Mouse (Mus musculus) midbrain, postnatal 0 days (tissue): ENCODE measurements around the gene Lrrc23. TPM values are rescaled to one million over a fixed set of nuclear protein-coding genes. Genes with fewer than 3 reads are reported as not detected.

Experiments used
- ATAC-seq: fragments of 200-750 bp; cut with Nextera tagmentation; 2 replicates; pipeline ENCODE4 v1.8.0; 2017; ENCODE audit warnings: moderate number of reproducible peaks, mild to moderate bottlenecking, moderate TSS enrichment, moderate library complexity; ENCODE audit not compliant: low FRiP score
- DNase-seq: peaks from one replicate; pipeline ENCODE4 v3.0.0-alpha.2; 2015; ENCODE audit warnings: low spot score
- H3K27ac ChIP-seq: fragments of 300-500 bp; sonication (generic); 2 replicates; pipeline ENCODE4 v1.5.1; 2014; ENCODE audit warnings: low read depth, mild to moderate bottlenecking, low read length, mixed read lengths
- H3K27me3 ChIP-seq: fragments of 300-500 bp; sonication (generic); 2 replicates; pipeline ENCODE4 v1.6.1; 2014; ENCODE audit warnings: low read length, control low read depth, mixed read lengths; ENCODE audit not compliant: insufficient read depth
- H3K36me3 ChIP-seq: fragments of 300-500 bp; sonication (generic); 2 replicates; pipeline ENCODE4 v1.6.1; 2014; ENCODE audit warnings: low read length, control low read depth, mixed read lengths; ENCODE audit not compliant: insufficient read depth
- H3K4me1 ChIP-seq: fragments of 300-500 bp; sonication (generic); 2 replicates; pipeline ENCODE4 v1.6.1; 2014; ENCODE audit warnings: mild to moderate bottlenecking, control low read depth, antibody characterized with exemption, low read length, mixed read lengths; ENCODE audit not compliant: insufficient read depth
- H3K4me2 ChIP-seq: fragments of 300-500 bp; sonication (generic); 2 replicates; pipeline ENCODE4 v1.6.1; 2014; ENCODE audit warnings: low read depth, mild to moderate bottlenecking, low read length, mixed read lengths; ENCODE audit not compliant: poor library complexity, severe bottlenecking
- H3K4me3 ChIP-seq: fragments of 300-500 bp; sonication (generic); 2 replicates; pipeline ENCODE4 v1.5.1; 2014; ENCODE audit warnings: low read depth, mild to moderate bottlenecking, low read length, moderate library complexity
- H3K9ac ChIP-seq: fragments of 300-500 bp; sonication (generic); replicated peaks from 2 replicates; pipeline ENCODE4 v1.6.1; 2014; ENCODE audit warnings: mild to moderate bottlenecking, low read length, moderate library complexity, mixed read lengths; ENCODE audit not compliant: poor library complexity, severe bottlenecking
- H3K9me3 ChIP-seq: fragments of 300-500 bp; sonication (generic); 2 replicates; pipeline ENCODE4 v1.6.1; 2016; ENCODE audit warnings: low read length, control low read depth
- CTCF ChIP-seq: IDR thresholded peaks from 2 replicates; pipeline ENCODE4 v1.5.1; 2016; ENCODE audit warnings: antibody characterized with exemption, mild to moderate bottlenecking
- WGBS: fragments of 180-500 bp; shearing (Covaris S2); extraction: QIAGEN DNeasy Blood & Tissue Kit; methylation state at CpG from one replicate; pipeline ENCODE4 v1.1.7; 2014; 5-methylcytosine and 5-hydroxymethylcytosine counted together
- polyA plus RNA-seq: library from polyadenylated mRNA; unstranded; fragments of >200 nt; fragmentation: Nextera tagmentation; extraction: Ambion mirVana; gene quantifications from 2 replicates; pipeline ENCODE4 v1.2.1, GENCODE M21; 2015
- total RNA-seq: library from RNA; depleted of rRNA; stranded (reverse); fragments of >200 nt; gene quantifications from 2 replicates; pipeline ENCODE4 v1.2.3, GENCODE M21; 2014

The Lrrc23 gene
- total and polyA plus RNA-seq, 2 experiments from 2014 or later: 9.0 to 12.8 TPM

DNA sequence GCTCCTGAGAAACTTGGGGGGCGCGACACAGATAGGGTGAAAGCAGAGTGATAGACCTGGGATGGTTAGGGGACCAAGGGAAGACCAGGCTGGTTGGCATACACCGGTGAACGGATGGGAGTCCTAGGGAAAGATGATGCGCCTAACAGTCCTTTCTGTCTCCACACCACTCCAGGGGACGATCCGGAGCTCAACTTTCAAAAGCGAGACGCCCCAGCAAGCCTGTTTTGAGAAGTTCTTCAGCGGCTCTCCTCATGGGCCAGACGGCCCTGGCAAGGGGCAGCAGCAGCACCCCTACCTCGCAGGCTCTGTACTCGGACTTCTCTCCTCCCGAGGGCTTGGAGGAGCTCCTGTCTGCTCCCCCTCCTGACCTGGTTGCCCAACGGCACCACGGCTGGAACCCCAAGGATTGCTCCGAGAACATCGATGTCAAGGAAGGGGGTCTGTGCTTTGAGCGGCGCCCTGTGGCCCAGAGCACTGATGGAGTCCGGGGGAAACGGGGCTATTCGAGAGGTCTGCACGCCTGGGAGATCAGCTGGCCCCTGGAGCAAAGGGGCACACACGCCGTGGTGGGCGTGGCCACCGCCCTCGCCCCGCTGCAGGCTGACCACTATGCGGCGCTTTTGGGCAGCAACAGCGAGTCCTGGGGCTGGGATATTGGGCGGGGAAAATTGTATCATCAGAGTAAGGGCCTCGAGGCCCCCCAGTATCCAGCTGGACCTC is 29.7 kb upstream of the Lrrc23 start:
- no peaks in the 10 kb centered on the region for H3K9me3 ChIP-seq
- peaks cover 10% of the 10 kb centered on the region; the same call in 1 of the 2 replicates for H3K4me1 ChIP-seq

DNA sequence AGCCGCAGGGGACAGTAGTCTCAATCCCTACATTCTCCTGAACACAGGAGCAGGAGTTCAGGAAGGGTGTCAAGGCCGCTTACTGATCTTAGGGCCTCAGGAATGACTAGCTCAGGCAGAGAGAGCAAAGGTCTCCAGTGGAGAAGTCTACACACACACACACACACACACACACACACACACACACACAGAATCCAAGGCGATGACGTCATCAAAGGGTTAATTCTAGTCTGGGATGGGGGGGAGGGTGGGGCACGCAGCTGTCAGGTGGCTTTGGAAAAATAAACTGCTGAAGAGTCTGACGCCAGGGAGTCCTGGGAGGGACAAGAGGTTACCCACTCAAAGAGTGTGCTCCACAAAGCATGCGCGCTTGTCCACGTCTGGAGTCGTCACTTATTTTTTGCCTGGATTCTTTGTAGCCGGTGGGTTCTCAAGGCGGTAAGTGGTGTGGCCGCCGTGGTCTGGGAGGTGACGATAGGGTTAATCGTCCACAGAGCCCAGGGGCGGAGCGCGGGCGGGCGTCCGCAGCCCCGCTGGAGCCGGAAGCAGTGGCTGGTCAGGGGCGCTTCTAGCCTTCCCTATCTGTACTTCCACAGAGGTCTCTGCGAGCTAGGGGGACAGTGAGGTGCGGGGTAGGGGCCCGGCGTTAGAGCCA is 29.0 kb upstream of the Lrrc23 start, which contains the start of gene Spsb2:
Gene Spsb2 (plus strand): TSS at position 304 of the 655 bp plus-strand sequence.
- Histone ChIP-seq H3K27me3 (no peaks in the 10 kb centered on the region), H3K4me2 (peak within 1 kb of the TSS; percentile 69), H3K36me3 (0 out of 2 replicates have a peak, but pooled peaks cover 10% of the 10 kb centered on the region), H3K9ac (peak within 1 kb of the TSS; percentile 54), H3K27ac (peak within 1 kb of the TSS; percentile 69), H3K4me1 (peaks cover 9% of the 10 kb centered on the region; the same call in 1 of the 2 replicates), H3K4me3 (peak within 1 kb of the TSS; percentile 43), H3K9me3 (no peaks in the 10 kb centered on the region)
- peak; percentile 58 for DNase-seq
- peak; percentile 8; the same call in 1 of the 2 replicates for ATAC-seq
- WGBS: 4% methylated on average over 29 of the region's 29 CpGs
- no peak for TF ChIP-seq CTCF

More for the DNA sequence above, 29.7 kb upstream of the Lrrc23 start:
- DNase-seq (peak; percentile 83), ATAC-seq (no peak)
- peak overlapping the region; percentile 43 for H3K4me3 ChIP-seq
- H3K36me3 ChIP-seq: 0 out of 2 replicates have a peak, but pooled peaks cover 10% of the 10 kb centered on the region
- peak overlapping the region; percentile 69 for H3K4me2 ChIP-seq
- H3K27me3 ChIP-seq: no peaks in the 10 kb centered on the region
- peak; percentile 79 for TF ChIP-seq CTCF
- peak overlapping the region; percentile 54 for H3K9ac ChIP-seq
- WGBS: under 1% methylated on average over 32 of the region's 35 CpGs
- H3K27ac ChIP-seq: peak overlapping the region; percentile 69

DNA sequence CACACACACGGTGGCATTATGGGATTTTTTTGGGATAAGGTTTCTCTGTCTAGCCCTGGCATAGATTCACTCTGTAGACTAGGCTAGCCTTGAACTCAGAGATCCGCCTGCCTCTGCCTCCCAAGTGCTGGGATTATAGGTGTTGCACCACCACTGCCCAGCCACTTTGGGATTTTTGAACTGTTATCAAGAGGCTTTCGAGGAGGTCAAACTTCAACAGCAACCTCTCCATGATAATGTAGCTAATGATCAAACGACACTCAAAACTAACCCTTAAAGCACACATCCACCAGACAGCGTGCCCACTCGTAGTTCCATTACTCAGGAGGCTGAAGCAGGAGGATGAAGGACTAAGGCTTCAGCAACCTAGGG is 28.4 kb upstream of the Lrrc23 start:
- Histone ChIP-seq H3K9ac (no peak overlapping the region), H3K27ac (no peak overlapping the region), H3K27me3 (no peaks in the 10 kb centered on the region), H3K4me3 (peak overlapping the region; percentile 43), H3K4me1 (peaks cover 9% of the 10 kb centered on the region; the same call in 1 of the 2 replicates), H3K36me3 (0 out of 2 replicates have a peak, but pooled peaks cover 10% of the 10 kb centered on the region), H3K9me3 (no peaks in the 10 kb centered on the region), H3K4me2 (peak overlapping the region; percentile 69)
- no peak for DNase-seq
- WGBS: 89% methylated on average over 6 of the region's 6 CpGs
- ATAC-seq: no peak
- TF ChIP-seq CTCF: no peak

DNA sequence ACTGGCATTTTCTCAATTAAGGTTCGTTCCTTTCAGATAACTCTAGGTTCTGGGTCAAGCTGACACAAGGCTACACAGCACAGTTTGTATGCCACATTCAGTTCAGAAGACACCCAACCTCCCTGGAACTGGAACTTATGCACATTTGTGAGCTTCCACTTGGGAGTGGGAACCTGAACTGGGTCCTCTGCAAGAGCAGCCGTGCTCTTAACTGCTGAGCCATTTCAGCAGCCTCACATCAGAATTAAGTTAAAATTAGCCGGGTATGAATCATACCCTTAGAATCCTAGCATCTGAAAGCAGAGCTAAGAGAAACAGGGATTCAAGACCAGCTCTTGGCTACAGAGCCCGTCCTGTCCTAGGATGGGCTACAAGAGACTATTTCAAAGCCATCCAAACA is 27.8 kb upstream of the Lrrc23 start:
- WGBS: 91% methylated on average over 4 of the region's 4 CpGs
- no peak overlapping the region for H3K9ac ChIP-seq
- ATAC-seq: no peak
- H3K4me3 ChIP-seq: no peak overlapping the region
- no peak for DNase-seq
- no peak overlapping the region for H3K27ac ChIP-seq
- H3K4me1 ChIP-seq: peaks cover 6% of the 10 kb centered on the region; the same call in 1 of the 2 replicates
- no peaks in the 10 kb centered on the region for H3K27me3 ChIP-seq
- H3K9me3 ChIP-seq: no peaks in the 10 kb centered on the region
- TF ChIP-seq CTCF: no peak
- 0 out of 2 replicates have a peak, but pooled peaks cover 10% of the 10 kb centered on the region for H3K36me3 ChIP-seq
- no peak overlapping the region for H3K4me2 ChIP-seq

DNA sequence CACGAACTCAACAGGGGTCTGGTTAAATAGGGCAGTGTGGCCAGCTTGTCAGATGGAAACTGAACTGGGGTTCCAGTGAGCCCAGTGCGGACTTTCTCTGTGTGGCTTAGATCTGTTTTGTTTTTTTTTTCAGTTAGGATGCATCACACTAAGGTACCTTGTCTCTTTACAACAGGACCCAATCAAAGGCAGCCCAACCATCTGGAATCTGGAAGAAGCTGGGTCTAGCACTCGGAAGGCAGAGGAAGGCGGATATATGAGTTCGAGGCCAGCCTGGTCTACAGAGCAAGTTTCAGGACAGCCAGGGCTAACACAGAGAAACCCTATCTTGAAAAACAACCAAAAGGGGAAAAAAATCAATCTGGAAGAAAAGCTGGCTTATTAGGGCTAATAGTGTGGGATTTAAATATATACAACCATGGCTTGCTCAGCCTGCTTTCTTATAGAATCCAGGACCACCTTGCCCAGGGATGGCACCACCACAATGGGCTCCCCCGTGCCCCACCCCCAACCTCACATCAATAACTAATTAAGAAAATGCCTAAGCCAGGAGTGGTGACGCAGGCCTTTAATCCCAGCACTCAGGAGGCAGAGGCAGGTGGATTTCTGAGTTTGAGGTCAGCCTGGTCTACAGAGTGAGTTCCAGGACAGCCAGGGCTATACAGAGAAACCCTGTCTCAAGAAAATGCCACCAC is 27.1 kb upstream of the Lrrc23 start:
- no peak for TF ChIP-seq CTCF
- ATAC-seq (no peak), DNase-seq (no peak)
- Histone ChIP-seq H3K4me1 (peaks cover 2% of the 10 kb centered on the region; the same call in 1 of the 2 replicates), H3K9ac (no peak overlapping the region), H3K4me3 (peak overlapping the region; percentile 40; the same call in 1 of the 2 replicates), H3K27ac (peak overlapping the region; percentile 92), H3K27me3 (no peaks in the 10 kb centered on the region), H3K9me3 (no peaks in the 10 kb centered on the region), H3K36me3 (0 out of 2 replicates have a peak, but pooled peaks cover 3% of the 10 kb centered on the region), H3K4me2 (peak overlapping the region; percentile 67)
- 75% methylated on average over 7 of the region's 7 CpGs for WGBS
